Mouse (Mus musculus) right cerebral cortex, postnatal 10 days (tissue): ENCODE results near the gene Akap5.

ENCODE experiments used
- DNase-seq, 2 experiments: peaks; one replicate each; pipeline ENCODE4 v3.0.0; 2021; ENCODE audit warnings: low spot score in 2 of 2

Gene Akap5

GRCm38 (mm10) chr12:76324679-76325431 is at the start of gene Akap5:
Akap5 (plus strand) TSS chr12:76324891.
- peak; percentile 84 to 85 for DNase-seq

- no peak for DNase-seq
Measured at GRCm38 (mm10) chr12:76278209-76278608, 46.5 kb upstream of the Akap5 start.

GRCm38 (mm10) chr12:76280556-76280955 is 44.1 kb upstream of the Akap5 start:
- peak in 1 of 2 experiments; percentile 49 for DNase-seq

GRCm38 (mm10) chr12:76281111-76281660 is 43.5 kb upstream of the Akap5 start:
- no peak for DNase-seq

GRCm38 (mm10) chr12:76282132-76282531 is 42.6 kb upstream of the Akap5 start:
- DNase-seq: no peak

GRCm38 (mm10) chr12:76282532-76283173 is 42.0 kb upstream of the Akap5 start:
- no peak for DNase-seq

- no peak for DNase-seq
Measured at GRCm38 (mm10) chr12:76285418-76285817, 39.3 kb upstream of the Akap5 start.

GRCm38 (mm10) chr12:76287986-76288385 is 36.7 kb upstream of the Akap5 start:
- peak; percentile 54 to 69 for DNase-seq

- DNase-seq: no peak
Measured at GRCm38 (mm10) chr12:76288494-76288893, 36.2 kb upstream of the Akap5 start.

GRCm38 (mm10) chr12:76289428-76289827 is 35.3 kb upstream of the Akap5 start:
- no peak for DNase-seq

- no peak for DNase-seq
Measured at GRCm38 (mm10) chr12:76290271-76290670, 34.4 kb upstream of the Akap5 start.

GRCm38 (mm10) chr12:76293192-76293591 is 31.5 kb upstream of the Akap5 start:
- peak in 1 of 2 experiments; percentile 73 for DNase-seq

GRCm38 (mm10) chr12:76297830-76298229 is 26.9 kb upstream of the Akap5 start:
- DNase-seq: no peak

GRCm38 (mm10) chr12:76299361-76299906 is 25.3 kb upstream of the Akap5 start:
- no peak for DNase-seq

- no peak for DNase-seq
Measured at GRCm38 (mm10) chr12:76300367-76300766, 24.3 kb upstream of the Akap5 start.

- DNase-seq: no peak
Measured at GRCm38 (mm10) chr12:76303474-76303873, 21.2 kb upstream of the Akap5 start.

GRCm38 (mm10) chr12:76304199-76304598 is 20.5 kb upstream of the Akap5 start:
- DNase-seq: peak in 1 of 2 experiments; percentile 56

- no peak for DNase-seq
Measured at GRCm38 (mm10) chr12:76305107-76305506, 19.6 kb upstream of the Akap5 start.

GRCm38 (mm10) chr12:76306852-76307561 is 17.7 kb upstream of the Akap5 start:
- DNase-seq: no peak

GRCm38 (mm10) chr12:76307964-76308363 is 16.7 kb upstream of the Akap5 start:
- peak in 1 of 2 experiments; percentile 69 for DNase-seq

GRCm38 (mm10) chr12:76308436-76308835 is 16.3 kb upstream of the Akap5 start:
- no peak for DNase-seq

GRCm38 (mm10) chr12:76310007-76310406 is 14.7 kb upstream of the Akap5 start:
- DNase-seq: no peak
